Mouse (Mus musculus): ENCODE results near the gene A730061H03Rik. TPM values are rescaled to one million over a fixed set of nuclear protein-coding genes. Genes with fewer than 3 reads are reported as not detected.

Gene A730061H03Rik
- polyA plus RNA-seq (2017; shearing (Covaris generic)), result 4.5 TPM

DNA sequence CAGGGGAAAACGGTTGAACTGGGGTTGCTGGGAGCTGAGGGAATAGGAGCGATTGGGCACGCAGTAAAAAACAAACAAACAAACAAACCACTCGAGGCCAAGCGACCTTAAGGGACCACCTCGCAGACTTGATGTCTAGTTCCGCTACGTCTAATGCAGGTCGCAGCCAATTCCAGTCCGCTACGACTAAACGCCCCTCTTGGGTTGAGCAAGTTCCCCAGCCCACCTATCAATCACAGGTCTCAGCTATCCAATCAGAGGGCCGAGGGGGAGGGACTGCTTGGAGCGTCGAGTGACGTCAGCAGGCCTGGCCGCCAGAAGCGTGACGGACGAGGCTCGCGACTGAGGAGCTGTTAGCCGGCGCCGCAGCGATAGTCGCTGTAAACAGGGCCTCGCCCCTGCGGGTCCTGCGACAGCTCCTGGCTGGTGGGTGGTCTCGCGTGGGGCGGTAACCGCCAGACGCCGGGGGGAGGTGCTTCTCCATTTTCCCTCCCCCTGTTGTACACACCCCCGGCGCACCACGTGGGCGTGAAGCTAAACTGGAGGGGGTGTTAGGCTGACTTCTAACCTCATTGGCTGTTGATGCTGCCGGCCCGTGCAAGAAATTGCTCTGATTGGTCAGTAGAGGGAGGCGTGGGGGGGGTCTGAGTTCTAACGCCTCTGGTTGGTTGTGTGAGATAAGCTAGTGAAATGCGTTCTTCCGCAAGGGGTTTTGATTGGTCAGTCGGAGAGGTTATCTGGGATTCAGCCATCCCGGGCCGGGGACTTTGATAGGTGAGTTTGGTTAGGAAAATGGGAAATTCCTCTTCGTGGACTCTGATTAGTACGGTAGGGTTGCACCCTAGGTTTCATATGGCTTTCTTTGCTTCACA is at the start of gene A730061H03Rik:
A730061H03Rik (minus strand) TSS at position 205 of the 872 bp plus-strand sequence.

DNA sequence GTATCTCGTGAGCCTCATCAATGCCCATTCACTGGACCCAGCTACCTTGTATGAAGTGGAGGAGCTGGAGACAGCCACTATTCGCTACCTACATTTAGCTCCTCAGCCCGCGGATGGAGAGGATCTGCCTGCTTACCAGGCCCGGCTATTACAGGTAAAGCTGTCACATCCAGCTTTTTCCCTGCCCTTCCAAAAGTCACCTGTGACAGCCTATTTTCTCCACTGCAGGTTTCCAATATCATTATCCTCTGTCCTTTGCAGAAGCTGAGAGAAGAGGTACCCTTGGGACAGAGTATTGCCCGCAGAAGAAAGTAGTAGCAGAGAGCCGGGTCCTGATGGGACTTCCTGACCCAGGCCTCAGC is 43.0 kb upstream of the A730061H03Rik start, which contains the start of gene Irf9:
Irf9 (plus strand) TSS at position 301 of the 362 bp plus-strand sequence.

DNA sequence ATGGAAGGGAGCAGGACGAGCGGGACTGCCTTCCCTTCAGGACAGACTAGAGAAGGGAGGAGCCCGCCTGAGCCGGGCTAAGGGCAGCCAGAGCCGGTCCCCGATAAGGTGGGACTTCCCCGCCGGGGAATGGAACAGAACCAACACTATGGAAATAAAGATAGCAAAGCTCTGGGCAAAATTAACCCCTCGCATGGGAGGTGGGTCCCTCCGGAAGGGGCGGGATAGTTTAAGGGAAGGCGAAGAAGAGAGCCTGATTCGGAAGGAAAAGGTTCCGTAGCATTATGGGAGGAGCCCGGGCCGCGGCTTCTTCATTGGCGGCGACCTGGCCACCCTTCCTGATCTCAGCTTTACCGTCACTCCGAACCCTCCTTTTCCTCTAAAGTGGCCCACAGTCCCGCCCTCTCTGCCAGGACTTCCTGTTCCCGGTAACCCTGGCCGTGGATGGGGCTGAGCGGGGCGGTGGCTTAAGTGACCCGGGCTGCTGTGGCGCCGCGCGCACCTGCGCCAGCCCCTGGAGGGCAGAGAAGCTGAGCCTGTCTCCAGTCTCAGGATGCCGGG is 31.2 kb upstream of the A730061H03Rik start, which contains the start of gene Rnf31:
Rnf31 (plus strand) TSS at position 378 of the 561 bp plus-strand sequence.

DNA sequence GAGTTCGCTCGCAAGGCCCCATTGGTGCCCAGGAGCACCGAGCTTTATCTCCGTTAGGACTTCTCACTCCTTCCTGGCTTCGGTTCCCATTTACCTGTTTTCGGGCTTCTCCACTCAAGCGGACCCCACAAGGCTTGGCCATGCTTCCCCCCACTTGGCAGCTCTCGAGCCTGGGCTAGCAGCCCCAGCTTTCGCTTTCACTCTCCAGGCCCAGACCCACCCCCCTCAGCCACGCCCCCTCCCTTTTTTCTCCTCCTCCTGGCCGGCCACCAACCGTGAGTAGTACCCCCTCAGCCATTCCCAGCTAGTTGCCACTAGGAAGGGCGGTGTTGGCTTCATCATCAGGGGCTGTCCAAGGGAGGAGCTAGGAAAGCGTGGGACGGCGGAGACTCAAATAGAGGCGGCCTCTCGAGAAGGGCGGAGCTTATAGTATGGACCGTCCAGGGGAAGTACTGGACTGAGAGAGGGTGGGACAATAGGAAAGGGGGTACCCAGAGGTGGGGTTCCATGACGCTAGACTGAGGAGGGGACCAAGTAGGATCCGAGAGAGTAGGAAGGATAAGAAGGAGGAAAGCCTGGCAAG is 30.6 kb upstream of the A730061H03Rik start, which contains the start of gene Psme2:
Psme2 (minus strand) TSS at position 366 of the 583 bp plus-strand sequence.

DNA sequence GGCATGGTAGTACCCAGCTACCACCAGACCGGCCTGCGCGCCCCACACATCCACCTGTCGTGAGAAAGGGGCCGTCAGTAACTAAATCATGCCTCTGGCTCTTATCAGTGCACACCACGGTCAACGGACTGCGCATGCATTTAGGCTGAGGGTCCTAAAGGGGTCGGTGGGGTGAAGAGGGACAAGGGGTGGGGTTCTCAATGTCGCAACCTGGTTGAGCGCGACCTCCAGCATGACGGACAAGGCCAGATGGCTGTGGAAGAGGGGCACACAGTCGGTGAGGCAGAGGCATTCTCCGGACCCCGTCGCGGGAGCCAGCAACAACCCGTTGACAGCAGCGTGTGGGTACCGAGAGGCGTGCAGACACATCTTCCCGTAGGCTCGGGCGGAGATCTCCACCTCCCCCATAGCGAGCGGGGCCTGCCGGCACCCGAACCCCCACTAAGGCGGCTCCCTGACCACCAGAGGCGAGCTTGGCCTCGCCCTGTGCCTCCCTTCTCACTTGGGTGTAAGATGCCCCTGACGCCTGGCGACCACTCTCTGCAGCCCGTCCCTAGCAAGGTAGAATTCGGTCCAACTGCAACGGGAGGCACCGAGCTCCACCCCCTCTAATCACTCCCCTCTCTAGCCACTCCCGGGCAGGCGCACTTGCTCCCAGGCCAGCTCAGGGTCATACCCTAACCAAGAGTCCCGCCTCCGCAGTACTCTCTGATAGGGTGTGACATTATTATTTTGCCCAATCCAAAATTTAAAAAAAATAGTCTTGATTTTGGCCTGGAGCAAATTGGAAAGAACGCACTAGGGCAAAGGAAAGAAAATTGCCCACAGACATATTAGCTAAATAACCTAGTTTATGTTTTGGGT is 24.7 kb upstream of the A730061H03Rik start, which contains the start of gene Emc9:
Emc9 (minus strand) TSS at position 601 of the 864 bp plus-strand sequence.

DNA sequence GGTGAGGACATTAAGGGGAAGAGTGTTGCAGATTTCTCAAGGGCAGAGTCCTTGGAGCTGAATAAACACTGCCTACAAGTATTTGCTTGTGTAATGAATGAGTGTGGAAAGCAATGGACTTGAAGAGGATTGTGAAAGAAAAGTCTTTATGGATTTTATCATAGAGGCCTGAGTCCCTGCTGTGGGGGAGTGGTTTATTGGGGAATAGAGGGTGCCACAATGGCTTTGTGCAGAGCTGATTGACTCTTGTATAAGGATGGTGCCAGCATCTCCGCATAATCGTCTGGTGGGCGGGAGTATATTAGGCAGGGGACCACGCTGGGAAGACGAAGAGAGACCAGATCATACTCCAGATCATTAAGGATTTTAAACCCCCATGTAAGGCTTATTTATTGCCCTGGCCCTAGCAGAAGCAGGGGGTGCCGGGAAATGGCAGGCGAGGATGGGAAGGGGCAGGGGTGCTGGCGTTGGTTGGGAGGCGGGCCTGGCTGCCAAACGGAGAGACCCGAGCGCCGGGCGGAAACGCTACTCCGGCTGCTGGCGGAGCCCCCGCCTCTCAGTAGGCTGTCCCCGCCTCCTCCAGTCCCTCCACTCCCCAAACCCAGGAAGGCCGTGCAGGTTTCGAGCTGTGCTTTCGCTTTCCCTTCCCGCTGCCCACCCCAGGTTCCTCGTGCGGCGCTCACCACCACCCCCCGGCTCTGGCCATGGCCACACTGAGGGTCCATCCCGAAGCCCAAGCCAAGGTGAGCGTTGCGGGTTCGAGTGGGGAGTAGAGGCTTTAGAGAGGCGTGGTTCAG is 17.9 kb upstream of the A730061H03Rik start, which contains the start of gene Psme1:
Psme1 (plus strand) TSS at position 253 of the 797 bp plus-strand sequence.

DNA sequence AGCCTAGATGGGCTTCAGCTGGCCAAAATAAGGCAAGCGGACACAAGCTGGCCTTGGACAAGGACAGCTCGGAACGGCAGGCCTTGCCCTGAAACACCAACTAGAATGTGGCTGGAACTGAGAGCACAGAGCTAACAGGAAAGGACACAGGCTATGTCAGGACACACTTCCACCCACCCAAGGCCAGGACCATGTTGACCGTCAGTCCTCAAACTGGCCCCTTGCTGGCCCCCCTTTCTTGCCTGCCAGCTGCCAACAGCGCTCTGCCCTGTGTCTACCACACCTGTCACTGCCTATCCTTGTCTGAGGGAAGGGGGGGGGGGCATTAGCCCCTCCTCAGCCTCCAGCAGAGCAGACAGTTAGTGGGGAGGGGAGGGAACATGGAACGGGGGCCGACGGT is 15.1 kb upstream of the A730061H03Rik start, which contains the start of gene Fitm1:
Fitm1 (plus strand) TSS at position 316 of the 400 bp plus-strand sequence.

DNA sequence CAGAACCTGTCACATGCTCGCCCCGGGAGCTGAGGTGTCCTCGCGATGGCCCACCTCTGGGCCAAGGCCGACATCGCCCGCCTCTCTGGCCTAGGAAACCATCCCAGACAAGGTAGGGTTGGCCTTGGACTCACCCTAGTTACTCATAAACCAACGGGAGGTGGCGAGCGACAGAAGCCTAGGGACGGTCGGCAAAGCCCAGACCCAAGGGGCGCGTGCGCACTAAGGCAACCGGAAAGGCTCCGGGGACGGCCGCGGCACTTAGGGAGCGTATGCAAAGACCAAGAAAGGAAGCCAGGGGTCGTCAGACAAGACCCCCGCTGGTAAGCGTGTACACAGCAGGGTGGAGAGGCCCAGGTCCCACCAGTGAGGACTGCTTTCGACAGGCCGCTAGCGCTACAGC is 406 bp downstream of the A730061H03Rik start, which contains the start of gene Dcaf11:
Dcaf11 (plus strand) TSS at position 208 of the 403 bp plus-strand sequence.

DNA sequence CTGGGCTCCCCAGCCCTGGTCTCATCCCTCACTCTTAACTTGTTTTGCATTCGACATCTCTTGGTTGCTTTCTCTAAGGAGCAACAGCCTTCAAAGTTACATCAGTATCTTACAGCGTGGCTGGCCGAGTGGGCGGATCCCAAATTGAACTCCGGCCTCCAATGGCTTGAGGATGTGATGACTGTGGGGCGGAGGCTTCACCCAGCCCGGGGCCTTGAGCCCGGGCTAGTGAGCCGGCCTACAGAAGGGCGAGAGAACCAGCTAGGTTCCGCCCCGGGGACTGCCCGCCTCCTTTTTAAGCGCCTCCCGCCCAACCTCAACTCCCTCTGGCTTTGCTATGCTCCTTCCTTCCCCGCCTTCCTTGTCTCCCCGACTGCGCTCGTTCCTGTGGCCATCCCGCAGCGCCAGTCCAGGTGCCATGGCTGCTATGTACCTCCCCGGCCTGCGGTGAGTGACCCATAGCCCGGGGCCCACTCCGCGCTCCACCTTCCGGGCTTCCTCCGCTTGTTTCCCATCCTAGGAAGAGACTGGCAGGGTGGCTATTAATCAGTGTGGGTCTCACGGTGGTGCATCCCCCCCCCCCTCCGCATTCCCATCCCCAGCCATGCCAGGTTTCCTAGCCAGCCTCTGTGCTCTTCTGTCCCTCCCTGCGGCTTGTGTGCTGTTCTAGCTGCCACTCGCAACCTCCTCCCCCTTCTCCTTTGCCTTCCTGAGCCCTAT is 20.0 kb downstream of the A730061H03Rik start, which contains the start of gene Pck2:
Pck2 (plus strand) TSS at position 200 of the 720 bp plus-strand sequence.

DNA sequence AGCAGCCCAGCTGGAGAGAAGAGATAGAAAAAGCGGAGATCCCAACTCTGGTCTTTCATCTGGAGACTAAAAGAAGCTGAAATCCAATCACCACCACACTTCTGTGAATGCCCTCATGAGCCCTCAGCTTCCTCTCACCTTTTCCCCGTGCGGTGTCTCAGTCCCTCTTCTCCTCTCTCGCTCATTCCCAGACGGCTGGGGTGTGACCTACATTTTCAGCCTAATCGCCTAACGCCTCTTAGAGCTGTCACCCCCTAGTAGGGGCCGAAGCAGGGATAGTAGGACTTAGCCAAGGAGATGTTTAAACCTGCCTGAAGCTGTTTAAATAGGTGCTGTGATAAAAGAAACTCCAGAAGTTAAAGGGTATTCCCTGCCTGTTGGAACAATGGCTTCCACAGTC is 35.4 kb downstream of the A730061H03Rik start, which contains the start of gene Nrl:
Nrl (minus strand) TSS at position 197 of the 400 bp plus-strand sequence.

DNA sequence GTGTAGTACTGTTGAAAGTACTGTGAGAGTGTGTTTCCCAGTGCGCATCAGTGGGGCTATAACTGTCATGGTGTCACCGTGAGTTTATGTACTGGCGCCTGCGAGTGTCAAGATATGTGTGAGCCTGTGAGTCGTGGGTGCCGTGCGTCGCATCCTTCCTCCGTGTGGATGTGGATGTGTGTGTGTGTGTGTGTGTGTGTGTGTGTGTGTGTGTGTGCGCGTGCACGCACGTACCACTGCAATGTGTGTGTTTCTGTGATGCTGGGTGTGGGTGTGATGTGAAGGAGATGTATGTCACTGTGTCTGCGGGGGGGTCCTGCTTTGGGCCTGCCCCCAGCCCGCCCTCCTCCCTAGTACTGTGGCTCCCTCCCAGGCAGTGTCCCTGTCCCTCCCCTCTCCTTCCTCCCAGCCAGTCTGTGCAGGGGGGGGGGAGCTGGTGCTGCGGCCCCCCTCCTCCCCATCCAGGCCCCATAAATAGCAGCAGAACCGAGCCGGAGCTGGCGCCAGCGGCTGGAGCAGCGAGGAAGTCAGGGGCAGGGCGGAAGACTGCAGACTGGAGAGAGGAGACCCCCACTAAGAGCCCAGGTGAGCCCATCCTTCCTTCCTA is 50.0 kb downstream of the A730061H03Rik start, which contains the start of gene Cpne6:
Cpne6 (plus strand) TSS at position 321 of the 607 bp plus-strand sequence.

Other genes with a start within 250 kb of the A730061H03Rik start
- gene Dhrs4, start 81.6 kb downstream of the A730061H03Rik start, polyA plus RNA-seq (2017; shearing (Covaris generic)), result 28.5 TPM
- not detected for gene Carmil3, start 69.8 kb downstream of the A730061H03Rik start, polyA plus RNA-seq (2017; shearing (Covaris generic))
- 0.40 TPM for gene Cpne6, start 50.0 kb downstream of the A730061H03Rik start, polyA plus RNA-seq (2017; shearing (Covaris generic))
- 0.23 TPM for gene Nrl, start 35.4 kb downstream of the A730061H03Rik start, polyA plus RNA-seq (2017; shearing (Covaris generic))
- 7.2 TPM for gene Pck2, start 20.1 kb downstream of the A730061H03Rik start, polyA plus RNA-seq (2017; shearing (Covaris generic))
- 110 TPM for gene Dcaf11, start 400 bp downstream of the A730061H03Rik start, polyA plus RNA-seq (2017; shearing (Covaris generic))
- gene Fitm1, start 15.2 kb upstream of the A730061H03Rik start, polyA plus RNA-seq (2017; shearing (Covaris generic)), result not detected
- 748 TPM for gene Psme1, start 17.7 kb upstream of the A730061H03Rik start, polyA plus RNA-seq (2017; shearing (Covaris generic))
- 15.3 TPM for gene Emc9, start 24.9 kb upstream of the A730061H03Rik start, polyA plus RNA-seq (2017; shearing (Covaris generic))
- gene Psme2, start 30.7 kb upstream of the A730061H03Rik start, polyA plus RNA-seq (2017; shearing (Covaris generic)), result 573 TPM
- gene Rnf31, start 31.3 kb upstream of the A730061H03Rik start, polyA plus RNA-seq (2017; shearing (Covaris generic)), result 49.5 TPM
- 49.4 TPM for gene Irf9, start 43.2 kb upstream of the A730061H03Rik start, polyA plus RNA-seq (2017; shearing (Covaris generic))
- 0.50 TPM for gene Rec8, start 57.6 kb upstream of the A730061H03Rik start, polyA plus RNA-seq (2017; shearing (Covaris generic))
- 49.8 TPM for gene Ipo4, start 75.6 kb upstream of the A730061H03Rik start, polyA plus RNA-seq (2017; shearing (Covaris generic))
- 2.1 TPM for gene Gm49378, start 77.5 kb upstream of the A730061H03Rik start, polyA plus RNA-seq (2017; shearing (Covaris generic))
- 74.7 TPM for gene Tm9sf1, start 83.4 kb upstream of the A730061H03Rik start, polyA plus RNA-seq (2017; shearing (Covaris generic))
- 0.51 TPM for gene Tssk4, start 89.8 kb upstream of the A730061H03Rik start, polyA plus RNA-seq (2017; shearing (Covaris generic))
- gene Mdp1, start 100.1 kb upstream of the A730061H03Rik start, polyA plus RNA-seq (2017; shearing (Covaris generic)), result 44.7 TPM
- gene Gmpr2, start 111.5 kb upstream of the A730061H03Rik start, polyA plus RNA-seq (2017; shearing (Covaris generic)), result 33.1 TPM
- 239 TPM for gene Nedd8, start 111.7 kb upstream of the A730061H03Rik start, polyA plus RNA-seq (2017; shearing (Covaris generic))
- gene Tinf2, start 121.4 kb upstream of the A730061H03Rik start, polyA plus RNA-seq (2017; shearing (Covaris generic)), result 189 TPM
- not detected for gene Tgm1, start 153.5 kb upstream of the A730061H03Rik start, polyA plus RNA-seq (2017; shearing (Covaris generic))
- gene Rabggta, start 161.9 kb upstream of the A730061H03Rik start, polyA plus RNA-seq (2017; shearing (Covaris generic)), result 85.5 TPM
- 23.0 TPM for gene Dhrs1, start 185.3 kb upstream of the A730061H03Rik start, polyA plus RNA-seq (2017; shearing (Covaris generic))
- 49.5 TPM for gene Nop9, start 185.3 kb upstream of the A730061H03Rik start, polyA plus RNA-seq (2017; shearing (Covaris generic))
- gene Cideb, start 198.1 kb upstream of the A730061H03Rik start, polyA plus RNA-seq (2017; shearing (Covaris generic)), result not detected
- gene Ltb4r2, start 201.0 kb upstream of the A730061H03Rik start, polyA plus RNA-seq (2017; shearing (Covaris generic)), result 0.21 TPM
- gene Ltb4r1, start 205.6 kb upstream of the A730061H03Rik start, polyA plus RNA-seq (2017; shearing (Covaris generic)), result not detected
- not detected for gene Adcy4, start 223.7 kb upstream of the A730061H03Rik start, polyA plus RNA-seq (2017; shearing (Covaris generic))
- 74.2 TPM for gene Ripk3, start 228.5 kb upstream of the A730061H03Rik start, polyA plus RNA-seq (2017; shearing (Covaris generic))